In genomic region chr4:116799901-116800300, GRCm38 (mm10) we compare ENCODE assay signal across 9 mouse cellular contexts. TPM values are rescaled to one million over a fixed set of nuclear protein-coding genes. Genes with fewer than 3 reads are reported as not detected.
DNase-seq lines count a peak whose midpoint lies in the region; TF ChIP-seq lines count a peak whose summit lies in the region.
"Had no signal": no experiment of that assay in that cellular context is flagged by ENCODE, and none has a peak within 500 bp of the region (broad histone marks: within the 10 kb centered on the region; RNA-seq: fewer than 3 reads in every experiment).

No protein-coding gene starts in this region.

- in situ Hi-C loops in CH12.LX (cut with MboI; ENCODE audit: low pct_ligation_motif_present, low pct_unique_long_range_greater_than_20kb, low sequenced_read_pairs) = loop anchor here (25.0 kb wide), 1 partner anchor 638 kb away; the partner anchor contains the start of genes 1700042G07Rik, Gm49337, Lurap1 and Tspan1

- no peak for TF ChIP-seq EP300 in CH12.LX (IDR thresholded peaks at IDR 0.05; ENCODE audit: low read length)

- no peak for TF ChIP-seq RAD21 in CH12.LX (IDR thresholded peaks at IDR 0.05; ENCODE audit: low read depth, low read length)

- no peak overlapping the region for H3K4me3 ChIP-seq in left cerebral cortex, adult 2 months
- no peak overlapping the region for H3K4me3 ChIP-seq in CH12.LX (replicated peaks in 1 of 3; ENCODE audit: low read depth in 2 of 3, low read length in 2 of 3, poor library complexity in 1 of 3)
- no peak overlapping the region for H3K4me3 ChIP-seq in bone marrow, adult 2 months (replicated peaks; ENCODE audit: control insufficient read depth, low read depth, low read length)
- H3K4me3 ChIP-seq: hindbrain, embryonic 15.5 days had no signal

- H3K79me2 ChIP-seq in CH12.LX (replicated peaks; ENCODE audit: control insufficient read depth, extremely low read depth, insufficient read depth, poor library complexity, severe bottlenecking) = no peaks in the 10 kb centered on the region

- dilution Hi-C loops in CH12.LX (cut with MboI; ENCODE audit: extremely low pct_ligation_motif_present, extremely low pct_unique_long_range_greater_than_20kb, low sequenced_read_pairs) = no loop called here

- no peaks in the 10 kb centered on the region for H3K9me3 ChIP-seq in CH12.LX (replicated peaks; ENCODE audit: low read length)
- H3K9me3 ChIP-seq: hindbrain, embryonic 15.5 days had no signal

- DNase-seq in left cerebral cortex, adult 2 months (ENCODE audit: extremely low spot score in 1 of 2, low spot score in 2 of 2) = no peak
- no peak for DNase-seq in left cerebral cortex, adult 8-10 months (ENCODE audit: low spot score in 2 of 2)
- no peak for DNase-seq in CH12.LX (ENCODE audit: extremely low read depth)
- DNase-seq in lung, postnatal 14 days = peak; percentile 10
- DNase-seq in spleen, adult 12 weeks (ENCODE audit: low spot score) = no peak
- DNase-seq in heart, postnatal 10 days = no peak
- DNase-seq in urinary bladder, postnatal 36 days (ENCODE audit: low spot score in 2 of 2) = no peak

- H3K9ac ChIP-seq in CH12.LX (ENCODE audit: insufficient read depth, low read depth) = no peak overlapping the region
- H3K9ac ChIP-seq: hindbrain, embryonic 15.5 days had no signal

- H3K36me3 ChIP-seq in CH12.LX (replicated peaks in 1 of 2; ENCODE audit: control insufficient read depth in 1 of 2, insufficient read depth in 1 of 2, low read length in 1 of 2) = peaks cover 28 to 51% of the 10 kb centered on the region in 2 experiments

- no peak for TF ChIP-seq POLR2A in CH12.LX (IDR thresholded peaks at IDR 0.05; ENCODE audit: low read depth, low read length)
- TF ChIP-seq POLR2A in bone marrow, adult 2 months (IDR thresholded peaks at IDR 0.05; ENCODE audit: borderline replicate concordance, control insufficient read depth, low read depth, low read length) = no peak

- H3K4me1 ChIP-seq in CH12.LX (ENCODE audit: control insufficient read depth in 1 of 2, insufficient read depth in 2 of 2) = no peaks in the 10 kb centered on the region
- H3K4me1 ChIP-seq in bone marrow, adult 2 months (ENCODE audit: control insufficient read depth, insufficient read depth, low read length) = no peaks in the 10 kb centered on the region
- H3K4me1 ChIP-seq: hindbrain, embryonic 15.5 days had no signal

- WGBS in bone marrow, adult 2 months = 35% methylated on average over 5 of the region's 5 CpGs

- H3K27me3 ChIP-seq in CH12.LX (replicated peaks) = no peaks in the 10 kb centered on the region
- H3K27me3 ChIP-seq: hindbrain, embryonic 15.5 days had no signal

- intact Hi-C loops in left cerebral cortex, adult 2 months (cut with DNase I) = no loop called here
- intact Hi-C loops in heart, postnatal 10 days (cut with DNase I) = no loop called here

- H3K4me2 ChIP-seq in CH12.LX (ENCODE audit: insufficient read depth, low read depth, poor library complexity, severe bottlenecking) = no peak overlapping the region
- H3K4me2 ChIP-seq: hindbrain, embryonic 15.5 days had no signal

- peak; percentile 48 for TF ChIP-seq CTCF in left cerebral cortex, adult 2 months (IDR thresholded peaks at IDR 0.05)
- TF ChIP-seq CTCF in CH12.LX (conservative IDR thresholded peaks at IDR 0.05 in 1 of 2, IDR thresholded peaks at IDR 0.05 in 1 of 2; ENCODE audit: low read depth in 2 of 2, low read length in 2 of 2) = peak; percentile 41 to 60
- TF ChIP-seq CTCF in bone marrow, adult 2 months (IDR thresholded peaks at IDR 0.05; ENCODE audit: control insufficient read depth, insufficient read depth, low read length) = peak; percentile 39; the same call in 1 of the 2 replicates

- no peak overlapping the region for H3K27ac ChIP-seq in left cerebral cortex, adult 2 months
- no peak overlapping the region for H3K27ac ChIP-seq in CH12.LX (ENCODE audit: insufficient read depth, low read depth)
- no peak overlapping the region for H3K27ac ChIP-seq in bone marrow, adult 2 months (ENCODE audit: control insufficient read depth, insufficient read depth, low read depth, low read length, poor library complexity)
- H3K27ac ChIP-seq: hindbrain, embryonic 15.5 days had no signal

TF ChIP-seq in CH12.LX, 34 proteins besides CTCF, POLR2A, EP300 and RAD21:
- no peak for TF ChIP-seq TCF12 (IDR thresholded peaks at IDR 0.05; ENCODE audit: low read depth, low read length)
- TF ChIP-seq SMC3 (IDR thresholded peaks at IDR 0.05; ENCODE audit: low read depth, low read length) = peak; percentile 39

RNA-seq across cellular contexts. Expression of gene Toe1, which starts 7.5 kb away (rescaled TPM):
- total RNA-seq in left cerebral cortex, adult 2 months (2021) = 10 to 100 TPM; 13.0 to 13.4 TPM
- 10 to 100 TPM; 13.1 to 15.3 (median 14.9) TPM for total RNA-seq in left cerebral cortex, adult 8-10 months (2022)
- 31.3 and 39.0 TPM in 2 replicates for total RNA-seq in CH12.LX (2012; rRNA removed)
- 45.2 and 47.8 TPM in 2 replicates for total RNA-seq in CH12.LX (2014; rRNA removed)
- polyA plus RNA-seq in CH12.LX (2012; ENCODE audit: insufficient read length, low read depth) = 37.0 and 40.3 TPM in 2 replicates
- 8.8 and 11.9 TPM in 2 replicates for polyA plus RNA-seq in bone marrow, adult 2 months (2011; ENCODE audit: insufficient read depth, insufficient read length, low replicate concordance, missing spikeins)
- 10 to 100 TPM; 13.2 to 13.6 TPM for total RNA-seq in heart, postnatal 10 days (2021)

RNA-seq across cellular contexts. Expression of gene Mutyh, which starts 7.6 kb away (rescaled TPM):
- total RNA-seq in left cerebral cortex, adult 2 months (2021) = 1 to 10 TPM; 2.5 to 3.8 TPM
- 1 to 10 TPM; 2.1 to 4.8 (median 2.9) TPM for total RNA-seq in left cerebral cortex, adult 8-10 months (2022)
- total RNA-seq in CH12.LX (2012; rRNA removed) (11.2 and 12.1 TPM in 2 replicates), CH12.LX (2014; rRNA removed) (12.5 and 15.7 TPM in 2 replicates)
- 10.5 and 13.1 TPM in 2 replicates for polyA plus RNA-seq in CH12.LX (2012; ENCODE audit: insufficient read length, low read depth)
- 3.2 and 25.9 TPM in 2 replicates for polyA plus RNA-seq in bone marrow, adult 2 months (2011; ENCODE audit: insufficient read depth, insufficient read length, low replicate concordance, missing spikeins)
- 1 to 10 TPM; 1.7 to 1.9 TPM for total RNA-seq in heart, postnatal 10 days (2021)

RNA-seq across cellular contexts. Expression of gene Hpdl, which starts 21.6 kb away (rescaled TPM):
- total RNA-seq in left cerebral cortex, adult 2 months (2021) = 1 to 10 TPM; 1.4 to 1.6 TPM
- 1 to 10 TPM; 1.3 to 1.9 (median 1.7) TPM for total RNA-seq in left cerebral cortex, adult 8-10 months (2022)
- 1.2 and 1.6 TPM in 2 replicates for total RNA-seq in CH12.LX (2012; rRNA removed)
- 0.20 and 0.31 TPM in 2 replicates for total RNA-seq in CH12.LX (2014; rRNA removed)
- polyA plus RNA-seq in CH12.LX (2012; ENCODE audit: insufficient read length, low read depth) = 0.59 and 0.67 TPM in 2 replicates
- not detected in 2 replicates for polyA plus RNA-seq in bone marrow, adult 2 months (2011; ENCODE audit: insufficient read depth, insufficient read length, low replicate concordance, missing spikeins)
- 1 to 10 TPM; 3.5 to 3.8 TPM for total RNA-seq in heart, postnatal 10 days (2021)
